Comparison of ENCODE assay signal across 21 mouse cellular contexts in genomic region chr11:52731979-52732378, GRCm38 (mm10). TPM values are rescaled to one million over a fixed set of nuclear protein-coding genes. Genes with fewer than 3 reads are reported as not detected.
A peak's percentile ranks its signal among the peaks of the same experiment; 100 is the strongest.
DNase-seq lines count a peak whose midpoint lies in the region; ATAC-seq and TF ChIP-seq lines count a peak whose summit lies in the region.
"Had no signal": no experiment of that assay in that cellular context is flagged by ENCODE, and none has a peak within 500 bp of the region (broad histone marks: within the 10 kb centered on the region; RNA-seq: fewer than 3 reads in every experiment).

No protein-coding gene starts in this region.

- H3K9ac ChIP-seq in intestine, postnatal 0 days (ENCODE audit: low read depth, low read length): no peak overlapping the region
- no peak overlapping the region for H3K9ac ChIP-seq in intestine, embryonic 15.5 days
- H3K9ac ChIP-seq in midbrain, embryonic 14.5 days (replicated peaks; ENCODE audit: low read length): no peak overlapping the region
- H3K9ac ChIP-seq in forebrain, embryonic 14.5 days (ENCODE audit: low read length): no peak overlapping the region
- H3K9ac ChIP-seq: forebrain, embryonic 15.5 days; heart, embryonic 15.5 days; limb, embryonic 12.5 days; liver, embryonic 14.5 days; neural tube, embryonic 12.5 days had no signal

- DNase-seq in midbrain, embryonic 14.5 days: peak; percentile 23
- no peak for DNase-seq in midbrain, embryonic 10.5 days (ENCODE audit: low spot score)
- peak; percentile 61 for DNase-seq in R1 (ENCODE audit: low read depth, low spot score)
- peak; percentile 2 for DNase-seq in induced T-regulatory cell, adult 2 months (ENCODE audit: low read depth)
- DNase-seq in testis, postnatal 14 days (ENCODE audit: low spot score): no peak
- DNase-seq in forebrain, embryonic 14.5 days (ENCODE audit: low spot score): no peak
- DNase-seq: adrenal gland, postnatal 25 days; cerebellum, adult 8-10 months; heart, adult 18-20 months; lung, postnatal 4 days had no signal

- no peaks in the 10 kb centered on the region for H3K9me3 ChIP-seq in intestine, postnatal 0 days (ENCODE audit: control insufficient read depth)
- no peaks in the 10 kb centered on the region for H3K9me3 ChIP-seq in intestine, embryonic 15.5 days
- H3K9me3 ChIP-seq in midbrain, embryonic 14.5 days (ENCODE audit: control insufficient read depth, low read length): no peaks in the 10 kb centered on the region
- H3K9me3 ChIP-seq in midbrain, embryonic 10.5 days (replicated peaks): no peaks in the 10 kb centered on the region
- no peaks in the 10 kb centered on the region for H3K9me3 ChIP-seq in forebrain, embryonic 14.5 days (replicated peaks; ENCODE audit: control insufficient read depth, low read length)
- H3K9me3 ChIP-seq: forebrain, embryonic 15.5 days; heart, embryonic 15.5 days; limb, embryonic 12.5 days; neural tube, embryonic 12.5 days had no signal

- H3K4me3 ChIP-seq in intestine, postnatal 0 days (ENCODE audit: low read depth, low read length): no peak overlapping the region
- H3K4me3 ChIP-seq in intestine, embryonic 15.5 days (replicated peaks): no peak overlapping the region
- H3K4me3 ChIP-seq in midbrain, embryonic 14.5 days (replicated peaks; ENCODE audit: low read depth, low read length): no peak overlapping the region
- H3K4me3 ChIP-seq in midbrain, embryonic 10.5 days: no peak overlapping the region
- H3K4me3 ChIP-seq in forebrain, embryonic 14.5 days (ENCODE audit: low read depth, low read length): no peak overlapping the region
- H3K4me3 ChIP-seq: forebrain, embryonic 15.5 days; heart, embryonic 15.5 days; left cerebral cortex, adult 2 months; limb, embryonic 12.5 days; neural tube, embryonic 12.5 days had no signal

- H3K27me3 ChIP-seq in intestine, postnatal 0 days (replicated peaks; ENCODE audit: control insufficient read depth, insufficient read depth, low read length): no peaks in the 10 kb centered on the region
- no peaks in the 10 kb centered on the region for H3K27me3 ChIP-seq in intestine, embryonic 15.5 days (replicated peaks)
- H3K27me3 ChIP-seq in midbrain, embryonic 14.5 days (ENCODE audit: control insufficient read depth, insufficient read depth, low read length): no peaks in the 10 kb centered on the region
- no peaks in the 10 kb centered on the region for H3K27me3 ChIP-seq in midbrain, embryonic 10.5 days (ENCODE audit: low read depth, poor library complexity, severe bottlenecking)
- no peaks in the 10 kb centered on the region for H3K27me3 ChIP-seq in forebrain, embryonic 14.5 days (replicated peaks; ENCODE audit: control insufficient read depth, insufficient read depth, low read length)
- H3K27me3 ChIP-seq: CH12.LX; forebrain, embryonic 15.5 days; heart, embryonic 15.5 days; limb, embryonic 12.5 days; neural tube, embryonic 12.5 days had no signal

- no peaks in the 10 kb centered on the region for H3K36me3 ChIP-seq in intestine, postnatal 0 days (ENCODE audit: control insufficient read depth, insufficient read depth)
- no peaks in the 10 kb centered on the region for H3K36me3 ChIP-seq in intestine, embryonic 15.5 days
- no peaks in the 10 kb centered on the region for H3K36me3 ChIP-seq in midbrain, embryonic 14.5 days (ENCODE audit: control insufficient read depth, insufficient read depth, low read length)
- no peaks in the 10 kb centered on the region for H3K36me3 ChIP-seq in midbrain, embryonic 10.5 days
- no peaks in the 10 kb centered on the region for H3K36me3 ChIP-seq in forebrain, embryonic 14.5 days (ENCODE audit: control insufficient read depth, insufficient read depth, low read length)
- H3K36me3 ChIP-seq: forebrain, embryonic 15.5 days; heart, embryonic 15.5 days; limb, embryonic 12.5 days; neural tube, embryonic 12.5 days had no signal

- H3K4me2 ChIP-seq in intestine, postnatal 0 days (replicated peaks; ENCODE audit: low read depth): no peak overlapping the region
- no peak overlapping the region for H3K4me2 ChIP-seq in intestine, embryonic 15.5 days (replicated peaks)
- no peak overlapping the region for H3K4me2 ChIP-seq in midbrain, embryonic 14.5 days (ENCODE audit: low read length)
- H3K4me2 ChIP-seq in forebrain, embryonic 14.5 days (ENCODE audit: low read length): no peak overlapping the region
- H3K4me2 ChIP-seq: forebrain, embryonic 15.5 days; heart, embryonic 15.5 days; limb, embryonic 12.5 days; neural tube, embryonic 12.5 days had no signal

- H3K4me1 ChIP-seq in intestine, postnatal 0 days (replicated peaks; ENCODE audit: control insufficient read depth, insufficient read depth, low read length): no peaks in the 10 kb centered on the region
- H3K4me1 ChIP-seq in intestine, embryonic 15.5 days (replicated peaks): no peaks in the 10 kb centered on the region
- no peaks in the 10 kb centered on the region for H3K4me1 ChIP-seq in midbrain, embryonic 14.5 days (ENCODE audit: control insufficient read depth, insufficient read depth, low read length)
- H3K4me1 ChIP-seq in midbrain, embryonic 10.5 days: no peaks in the 10 kb centered on the region
- no peaks in the 10 kb centered on the region for H3K4me1 ChIP-seq in forebrain, embryonic 14.5 days (ENCODE audit: control insufficient read depth, insufficient read depth, low read length)
- H3K4me1 ChIP-seq: forebrain, embryonic 15.5 days; limb, embryonic 12.5 days; neural tube, embryonic 12.5 days had no signal

- TF ChIP-seq CTCF in intestine, postnatal 0 days (IDR thresholded peaks at IDR 0.05; ENCODE audit: low read depth): peak; percentile 40

- no peak for ATAC-seq in intestine, postnatal 0 days
- no peak for ATAC-seq in intestine, embryonic 15.5 days
- ATAC-seq in midbrain, embryonic 14.5 days (ENCODE audit: low FRiP score, low TSS enrichment): no peak
- no peak for ATAC-seq in forebrain, embryonic 14.5 days
- ATAC-seq: activated CD4-positive, CD25-positive, alpha-beta regulatory T cell, adult 4 months; forebrain, embryonic 15.5 days; intestine, embryonic 16.5 days had no signal

- 54% methylated on average over 8 of the region's 8 CpGs for WGBS in intestine, postnatal 0 days
- 50% methylated on average over 8 of the region's 8 CpGs for WGBS in intestine, embryonic 15.5 days
- WGBS in midbrain, embryonic 14.5 days: 52% methylated on average over 8 of the region's 8 CpGs
- WGBS in midbrain, embryonic 10.5 days: 57% methylated on average over 8 of the region's 8 CpGs
- WGBS in forebrain, embryonic 14.5 days: 51% methylated on average over 8 of the region's 8 CpGs

- H3K27ac ChIP-seq in intestine, postnatal 0 days (ENCODE audit: low read depth, low read length): no peak overlapping the region
- no peak overlapping the region for H3K27ac ChIP-seq in intestine, embryonic 15.5 days
- no peak overlapping the region for H3K27ac ChIP-seq in midbrain, embryonic 14.5 days (replicated peaks; ENCODE audit: low read depth, low read length)
- H3K27ac ChIP-seq in midbrain, embryonic 10.5 days (replicated peaks): no peak overlapping the region
- H3K27ac ChIP-seq in forebrain, embryonic 14.5 days (ENCODE audit: low read depth, low read length): no peak overlapping the region
- H3K27ac ChIP-seq: forebrain, embryonic 15.5 days; heart, embryonic 15.5 days; left cerebral cortex, adult 2 months; limb, embryonic 12.5 days; liver, embryonic 14.5 days; neural tube, embryonic 12.5 days had no signal

RNA-seq across cellular contexts. Expression of gene Fstl4, which starts 32.5 kb away (rescaled TPM):
- polyA plus RNA-seq in intestine, postnatal 0 days (2015; fragmentation: Nextera tagmentation; extraction: Ambion mirVana): 5.7 and 5.9 TPM in 2 replicates
- polyA plus RNA-seq in intestine, embryonic 15.5 days (2015; fragmentation: Nextera tagmentation; extraction: Ambion mirVana): 5.3 and 6.1 TPM in 2 replicates
- 6.7 and 7.2 TPM in 2 replicates for polyA plus RNA-seq in midbrain, embryonic 14.5 days (2014; fragmentation: Nextera tagmentation; extraction: Ambion mirVana)
- 0.59 and 0.75 TPM in 2 replicates for polyA plus RNA-seq in midbrain, embryonic 10.5 days (2016; fragmentation: Nextera tagmentation; extraction: Ambion mirVana)
- polyA plus RNA-seq in forebrain, embryonic 14.5 days (2014; fragmentation: Nextera tagmentation; extraction: Ambion mirVana): 2.4 and 3.6 TPM in 2 replicates
- polyA plus RNA-seq: activated CD4-positive, CD25-positive, alpha-beta regulatory T cell, adult 4 months had no signal

Comparison
In these comparisons a context has a peak if more than half of its experiments do, and no peak if none do; other contexts are left out.
1. DNase-seq: peak in midbrain, embryonic 14.5 days (single experiment), R1 (single experiment) and induced T-regulatory cell, adult 2 months (single experiment); none in midbrain, embryonic 10.5 days (single experiment), testis, postnatal 14 days (single experiment) and forebrain, embryonic 14.5 days (single experiment).